Mouse (Mus musculus): ENCODE results near the gene Olfr545. TPM values are rescaled to one million over a fixed set of nuclear protein-coding genes. Genes with fewer than 3 reads are reported as not detected.
A peak's percentile ranks its signal among the peaks of the same experiment; 100 is the strongest.

Olfr545 gene
- polyA plus RNA-seq, 2 experiments, result not detected

DNA sequence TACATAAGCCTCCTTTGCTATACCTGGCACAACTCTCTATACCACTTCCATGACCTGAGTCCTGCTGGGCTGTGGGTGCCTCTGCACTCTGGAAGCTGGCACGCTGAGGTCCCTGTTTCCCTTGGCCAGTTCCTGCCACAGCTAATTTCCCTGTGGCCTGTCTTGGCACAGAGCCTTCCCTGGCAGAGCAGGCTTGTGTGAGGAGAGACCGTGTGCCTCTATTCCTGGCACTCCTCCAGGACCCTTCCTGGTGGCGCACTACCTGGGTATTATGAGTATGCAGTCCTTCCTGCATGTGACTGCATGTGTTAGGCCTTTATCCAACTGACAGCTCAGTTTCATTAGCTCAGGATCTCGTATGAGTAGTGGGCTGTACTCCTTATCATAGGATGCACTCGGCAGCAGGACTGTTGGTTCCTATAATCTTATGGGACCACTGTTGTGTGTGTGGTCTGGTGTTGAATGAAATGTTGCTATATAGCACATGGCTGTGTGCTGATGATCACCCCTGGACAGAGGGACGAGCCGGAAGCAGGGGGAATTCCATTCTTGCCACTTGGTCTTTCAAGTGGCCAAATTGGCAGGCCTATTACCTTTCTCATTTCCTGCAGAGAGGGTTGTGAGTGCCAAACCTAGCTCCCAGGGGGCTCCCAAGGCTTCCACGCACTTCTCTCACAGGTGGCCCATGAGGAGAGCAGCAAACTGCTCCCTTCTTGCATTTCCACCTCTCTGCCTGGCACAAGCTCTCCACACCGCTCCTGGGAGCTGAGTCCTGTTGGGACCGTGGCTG lies 17.1 kb upstream of the Olfr545 start:
- peaks cover 4% of the 10 kb centered on the region; the same call in 1 of the 2 replicates for H3K27me3 ChIP-seq (ENCODE audit: control insufficient read depth, insufficient read depth, low read length)
- DNase-seq (ENCODE audit: low spot score) (peak; percentile 13), ATAC-seq (ENCODE audit: low FRiP score, low read depth) (no peak)
- H3K4me1 ChIP-seq (ENCODE audit: control insufficient read depth, insufficient read depth, low read length), result peaks cover 6% of the 10 kb centered on the region; the same call in 1 of the 2 replicates
- no peaks in the 10 kb centered on the region for H3K9me3 ChIP-seq (ENCODE audit: control insufficient read depth, low read length)
- H3K4me2 ChIP-seq (replicated peaks; ENCODE audit: low read depth, low read length, severe bottlenecking), result no peak overlapping the region
- no peak overlapping the region for H3K9ac ChIP-seq (ENCODE audit: low read depth, low read length, severe bottlenecking)
- H3K4me3 ChIP-seq (replicated peaks; ENCODE audit: low read length), result no peak overlapping the region
- H3K27ac ChIP-seq (replicated peaks; ENCODE audit: low read depth, low read length), result no peak overlapping the region
- H3K36me3 ChIP-seq (ENCODE audit: control insufficient read depth, insufficient read depth, low read length), result no peaks in the 10 kb centered on the region
- TF ChIP-seq POLR2A (IDR thresholded peaks at IDR 0.05; ENCODE audit: borderline replicate concordance, extremely low read depth, insufficient read depth, insufficient read length), result no peak
- 48% methylated on average over 10 of the region's 10 CpGs for WGBS

- no peak overlapping the region for H3K9ac ChIP-seq (ENCODE audit: low read depth, low read length, severe bottlenecking)
- TF ChIP-seq POLR2A (IDR thresholded peaks at IDR 0.05; ENCODE audit: borderline replicate concordance, extremely low read depth, insufficient read depth, insufficient read length), result no peak
- no peak overlapping the region for H3K4me2 ChIP-seq (replicated peaks; ENCODE audit: low read depth, low read length, severe bottlenecking)
- no peak overlapping the region for H3K27ac ChIP-seq (replicated peaks; ENCODE audit: low read depth, low read length)
- H3K9me3 ChIP-seq (ENCODE audit: control insufficient read depth, low read length), result no peaks in the 10 kb centered on the region
- H3K36me3 ChIP-seq (ENCODE audit: control insufficient read depth, insufficient read depth, low read length), result no peaks in the 10 kb centered on the region
- ATAC-seq (ENCODE audit: low FRiP score, low read depth), result no peak
- H3K4me3 ChIP-seq (replicated peaks; ENCODE audit: low read length), result no peak overlapping the region
- H3K27me3 ChIP-seq (ENCODE audit: control insufficient read depth, insufficient read depth, low read length), result peaks cover 4% of the 10 kb centered on the region; the same call in 1 of the 2 replicates
- peaks cover 6% of the 10 kb centered on the region; the same call in 1 of the 2 replicates for H3K4me1 ChIP-seq (ENCODE audit: control insufficient read depth, insufficient read depth, low read length)
- WGBS, result 70% methylated on average over 4 of the region's 4 CpGs
- DNase-seq (ENCODE audit: low spot score), result no peak
These were observed 14.8 kb upstream of the Olfr545 start for GRCm38 (mm10) chr7:102514144-102514543.

GRCm38 (mm10) chr7:102512814-102513435 lies 13.6 kb upstream of the Olfr545 start:
- peaks cover 6% of the 10 kb centered on the region; the same call in 1 of the 2 replicates for H3K4me1 ChIP-seq (ENCODE audit: control insufficient read depth, insufficient read depth, low read length)
- under 1% methylated on average over 51 of the region's 54 CpGs for WGBS
- no peaks in the 10 kb centered on the region for H3K36me3 ChIP-seq (ENCODE audit: control insufficient read depth, insufficient read depth, low read length)
- peaks cover 4% of the 10 kb centered on the region; the same call in 1 of the 2 replicates for H3K27me3 ChIP-seq (ENCODE audit: control insufficient read depth, insufficient read depth, low read length)
- ATAC-seq (ENCODE audit: low FRiP score, low read depth) (peak; percentile 89), DNase-seq (ENCODE audit: low spot score) (peak; percentile 69)
- TF ChIP-seq POLR2A (IDR thresholded peaks at IDR 0.05; ENCODE audit: borderline replicate concordance, extremely low read depth, insufficient read depth, insufficient read length), result no peak
- peak overlapping the region; percentile 64 for H3K9ac ChIP-seq (ENCODE audit: low read depth, low read length, severe bottlenecking)
- H3K9me3 ChIP-seq (ENCODE audit: control insufficient read depth, low read length), result no peaks in the 10 kb centered on the region
- H3K27ac ChIP-seq (replicated peaks; ENCODE audit: low read depth, low read length), result no peak overlapping the region
- peak overlapping the region; percentile 45 for H3K4me3 ChIP-seq (replicated peaks; ENCODE audit: low read length)
- peak overlapping the region; percentile 93 for H3K4me2 ChIP-seq (replicated peaks; ENCODE audit: low read depth, low read length, severe bottlenecking)

GRCm38 (mm10) chr7:102511927-102512326 lies 12.6 kb upstream of the Olfr545 start:
- H3K27ac ChIP-seq (replicated peaks; ENCODE audit: low read depth, low read length), result no peak overlapping the region
- no peaks in the 10 kb centered on the region for H3K36me3 ChIP-seq (ENCODE audit: control insufficient read depth, insufficient read depth, low read length)
- 87% methylated on average over 10 of the region's 10 CpGs for WGBS
- DNase-seq (ENCODE audit: low spot score), result no peak
- no peak overlapping the region for H3K4me2 ChIP-seq (replicated peaks; ENCODE audit: low read depth, low read length, severe bottlenecking)
- no peak overlapping the region for H3K4me3 ChIP-seq (replicated peaks; ENCODE audit: low read length)
- no peak overlapping the region for H3K9ac ChIP-seq (ENCODE audit: low read depth, low read length, severe bottlenecking)
- no peaks in the 10 kb centered on the region for H3K9me3 ChIP-seq (ENCODE audit: control insufficient read depth, low read length)
- H3K27me3 ChIP-seq (ENCODE audit: control insufficient read depth, insufficient read depth, low read length), result peaks cover 4% of the 10 kb centered on the region; the same call in 1 of the 2 replicates
- no peak for ATAC-seq (ENCODE audit: low FRiP score, low read depth)
- no peak for TF ChIP-seq POLR2A (IDR thresholded peaks at IDR 0.05; ENCODE audit: borderline replicate concordance, extremely low read depth, insufficient read depth, insufficient read length)
- H3K4me1 ChIP-seq (ENCODE audit: control insufficient read depth, insufficient read depth, low read length), result peaks cover 5% of the 10 kb centered on the region; the same call in 1 of the 2 replicates

DNA sequence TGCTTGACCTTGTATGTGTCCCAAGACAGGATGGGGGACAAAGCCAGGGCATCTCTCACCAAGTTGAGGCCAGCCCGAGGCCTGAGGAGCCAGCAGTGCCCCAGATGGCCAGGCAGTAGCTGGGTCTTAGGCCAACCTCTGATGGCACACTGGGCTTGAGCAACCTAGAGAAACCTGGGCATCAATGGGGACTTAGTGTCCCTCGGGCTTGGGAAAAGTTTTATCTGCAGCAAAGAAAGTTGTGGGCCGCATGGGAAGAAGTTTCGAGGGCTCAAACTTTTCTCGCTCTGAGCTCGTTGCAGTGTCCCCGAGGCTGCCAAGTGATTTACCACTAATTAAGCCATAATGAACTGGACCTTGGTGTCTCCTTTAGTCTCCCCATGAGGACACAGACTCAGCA lies 10.4 kb upstream of the Olfr545 start:
- Histone ChIP-seq H3K4me1 (ENCODE audit: control insufficient read depth, insufficient read depth, low read length) (no peaks in the 10 kb centered on the region), H3K27me3 (ENCODE audit: control insufficient read depth, insufficient read depth, low read length) (peaks cover 4% of the 10 kb centered on the region; the same call in 1 of the 2 replicates), H3K9me3 (ENCODE audit: control insufficient read depth, low read length) (no peaks in the 10 kb centered on the region), H3K4me2 (replicated peaks; ENCODE audit: low read depth, low read length, severe bottlenecking) (no peak overlapping the region), H3K9ac (ENCODE audit: low read depth, low read length, severe bottlenecking) (no peak overlapping the region), H3K36me3 (ENCODE audit: control insufficient read depth, insufficient read depth, low read length) (no peaks in the 10 kb centered on the region), H3K27ac (replicated peaks; ENCODE audit: low read depth, low read length) (no peak overlapping the region), H3K4me3 (replicated peaks; ENCODE audit: low read length) (no peak overlapping the region)
- ATAC-seq (ENCODE audit: low FRiP score, low read depth) (no peak), DNase-seq (ENCODE audit: low spot score) (no peak)
- no peak for TF ChIP-seq POLR2A (IDR thresholded peaks at IDR 0.05; ENCODE audit: borderline replicate concordance, extremely low read depth, insufficient read depth, insufficient read length)
- 65% methylated on average over 7 of the region's 7 CpGs for WGBS

Data from limb, embryonic 14.5 days (tissue).